17 mouse cellular contexts compared by ENCODE assay signal in genomic region chr4:57622816-57623215, GRCm38 (mm10). TPM values are rescaled to one million over a fixed set of nuclear protein-coding genes. Genes with fewer than 3 reads are reported as not detected.
DNase-seq lines count a peak whose midpoint lies in the region; ATAC-seq and TF ChIP-seq lines count a peak whose summit lies in the region.
"Had no signal": no experiment of that assay in that cellular context is flagged by ENCODE, and none has a peak within 500 bp of the region (broad histone marks: within the 10 kb centered on the region; RNA-seq: fewer than 3 reads in every experiment).

No protein-coding gene starts in this region.

- H3ac ChIP-seq in myocyte (ENCODE audit: control insufficient read depth, insufficient read length) = no peak overlapping the region

- no peak overlapping the region for H3K9ac ChIP-seq in heart, embryonic 15.5 days
- no peak overlapping the region for H3K9ac ChIP-seq in forebrain, embryonic 13.5 days
- H3K9ac ChIP-seq: hindbrain, embryonic 15.5 days; liver, embryonic 12.5 days; lung, embryonic 15.5 days had no signal

- H3K79me2 ChIP-seq in myocyte (ENCODE audit: control insufficient read depth, insufficient read depth) = peaks cover 94% of the 10 kb centered on the region

- H3K27me3 ChIP-seq in heart, embryonic 10.5 days (ENCODE audit: insufficient read depth, poor library complexity, severe bottlenecking) = no peaks in the 10 kb centered on the region
- no peaks in the 10 kb centered on the region for H3K27me3 ChIP-seq in heart, embryonic 15.5 days
- H3K27me3 ChIP-seq in myocyte (ENCODE audit: control insufficient read depth, insufficient read depth, insufficient read length) = no peaks in the 10 kb centered on the region
- no peaks in the 10 kb centered on the region for H3K27me3 ChIP-seq in forebrain, embryonic 13.5 days
- H3K27me3 ChIP-seq: hindbrain, embryonic 15.5 days; liver, embryonic 12.5 days; lung, embryonic 15.5 days had no signal

- H3K4me3 ChIP-seq in heart, embryonic 10.5 days = no peak overlapping the region
- H3K4me3 ChIP-seq in heart, embryonic 15.5 days = no peak overlapping the region
- no peak overlapping the region for H3K4me3 ChIP-seq in myocyte
- no peak overlapping the region for H3K4me3 ChIP-seq in forebrain, embryonic 13.5 days
- H3K4me3 ChIP-seq: erythroblast, embryonic 14.5 days; hindbrain, embryonic 15.5 days; limb, embryonic 10.5 days; liver, embryonic 12.5 days; lung, embryonic 15.5 days had no signal

- TF ChIP-seq POLR2A in myocyte (IDR thresholded peaks at IDR 0.05; ENCODE audit: insufficient read length, low read depth) = no peak

- H3K4me2 ChIP-seq in heart, embryonic 15.5 days = peak overlapping the region; percentile 39
- H3K4me2 ChIP-seq in myocyte (ENCODE audit: low read depth) = peak overlapping the region; percentile 54
- no peak overlapping the region for H3K4me2 ChIP-seq in forebrain, embryonic 13.5 days
- H3K4me2 ChIP-seq: hindbrain, embryonic 15.5 days; liver, embryonic 12.5 days; lung, embryonic 15.5 days had no signal

- ATAC-seq in heart, embryonic 15.5 days (replicated peaks; ENCODE audit: insufficient number of reproducible peaks, insufficient read depth, low FRiP score, low read depth) = peak; percentile 79; the same call in 1 of the 2 replicates
- no peak for ATAC-seq in forebrain, embryonic 13.5 days
- ATAC-seq: liver, embryonic 12.5 days had no signal

- intact Hi-C loops in left cerebral cortex, postnatal 10 days (cut with DNase I) = no loop called here

- peak; percentile 46 for DNase-seq in left cerebral cortex, adult 11 months (ENCODE audit: low spot score)
- no peak for DNase-seq in left cerebral cortex, postnatal 10 days (ENCODE audit: extremely low spot score in 1 of 2, low spot score in 2 of 2)
- no peak for DNase-seq in heart, embryonic 10.5 days (ENCODE audit: low spot score)
- DNase-seq in kidney, postnatal 4 days = no peak
- DNase-seq: cerebellum, postnatal 14 days; gastrocnemius, postnatal 36 days; kidney, adult 11 months; midbrain, embryonic 14.5 days had no signal

- 51% methylated on average over 7 of the region's 7 CpGs for WGBS in heart, embryonic 10.5 days
- WGBS in heart, embryonic 15.5 days = 35% methylated on average over 7 of the region's 7 CpGs
- 81% methylated on average over 7 of the region's 7 CpGs for WGBS in forebrain, embryonic 13.5 days

- H3K27ac ChIP-seq in heart, embryonic 10.5 days = peak overlapping the region; percentile 10; the same call in 1 of the 2 replicates
- peak overlapping the region; percentile 86 for H3K27ac ChIP-seq in heart, embryonic 15.5 days
- no peak overlapping the region for H3K27ac ChIP-seq in forebrain, embryonic 13.5 days
- H3K27ac ChIP-seq: hindbrain, embryonic 15.5 days; limb, embryonic 10.5 days; liver, embryonic 12.5 days; lung, embryonic 15.5 days had no signal

- peaks cover 24% of the 10 kb centered on the region for H3K4me1 ChIP-seq in heart, embryonic 10.5 days
- H3K4me1 ChIP-seq in heart, embryonic 15.5 days (replicated peaks) = peaks cover 37% of the 10 kb centered on the region
- no peaks in the 10 kb centered on the region for H3K4me1 ChIP-seq in forebrain, embryonic 13.5 days
- H3K4me1 ChIP-seq: hindbrain, embryonic 15.5 days; liver, embryonic 12.5 days; lung, embryonic 15.5 days had no signal

- no peaks in the 10 kb centered on the region for H3K9me3 ChIP-seq in heart, embryonic 10.5 days
- H3K9me3 ChIP-seq in heart, embryonic 15.5 days (replicated peaks) = no peaks in the 10 kb centered on the region
- peaks cover 4% of the 10 kb centered on the region; the same call in 1 of the 2 replicates for H3K9me3 ChIP-seq in forebrain, embryonic 13.5 days (replicated peaks)
- H3K9me3 ChIP-seq: hindbrain, embryonic 15.5 days; limb, embryonic 10.5 days; liver, embryonic 12.5 days; lung, embryonic 15.5 days had no signal

- H3K36me3 ChIP-seq in heart, embryonic 10.5 days = peaks cover 9% of the 10 kb centered on the region; the same call in 1 of the 2 replicates
- no peaks in the 10 kb centered on the region; the same call in 1 of the 2 replicates for H3K36me3 ChIP-seq in heart, embryonic 15.5 days
- peaks cover 12% of the 10 kb centered on the region for H3K36me3 ChIP-seq in myocyte (ENCODE audit: control insufficient read depth, insufficient read depth)
- no peaks in the 10 kb centered on the region for H3K36me3 ChIP-seq in forebrain, embryonic 13.5 days (ENCODE audit: poor library complexity, severe bottlenecking)
- H3K36me3 ChIP-seq: hindbrain, embryonic 15.5 days; liver, embryonic 12.5 days; lung, embryonic 15.5 days had no signal

TF ChIP-seq in myocyte, 11 proteins besides CTCF, POLR2A, EP300 and RAD21:
- TF ChIP-seq REST (IDR thresholded peaks at IDR 0.05; ENCODE audit: insufficient read depth, insufficient read length) = no peak
- TF ChIP-seq MYOD1 (IDR thresholded peaks at IDR 0.05; ENCODE audit: control insufficient read depth in 1 of 3, insufficient read length in 2 of 3, low read depth in 2 of 3) = no peak
- TF ChIP-seq E2F4 (IDR thresholded peaks at IDR 0.05; ENCODE audit: insufficient read depth) = no peak
- TF ChIP-seq CEBPB (IDR thresholded peaks at IDR 0.05; ENCODE audit: insufficient read depth, poor library complexity, severe bottlenecking) = no peak
- no peak for TF ChIP-seq SRF (IDR thresholded peaks at IDR 0.05; ENCODE audit: control insufficient read depth, insufficient read length, low read depth)
- TF ChIP-seq TCF12 (IDR thresholded peaks at IDR 0.05; ENCODE audit: insufficient read depth, poor library complexity, severe bottlenecking) = no peak
- no peak for TF ChIP-seq TCF3 (IDR thresholded peaks at IDR 0.05; ENCODE audit: insufficient read length, low read depth)
- TF ChIP-seq MYOG (IDR thresholded peaks at IDR 0.05; ENCODE audit: control insufficient read depth in 1 of 3, insufficient read depth in 1 of 3, insufficient read length in 2 of 3, low read depth in 2 of 3) = no peak
- no peak for TF ChIP-seq USF1 (IDR thresholded peaks at IDR 0.05; ENCODE audit: low read depth)
- no peak for TF ChIP-seq POLR2AphosphoS2 (IDR thresholded peaks at IDR 0.05; ENCODE audit: insufficient read length, low read depth)
- no peak for TF ChIP-seq MAX (IDR thresholded peaks at IDR 0.05; ENCODE audit: low read depth)

RNA-seq across cellular contexts. Expression of gene Pakap, which starts 54.8 kb away (rescaled TPM):
- total RNA-seq in left cerebral cortex, postnatal 10 days (2021) = 10 to 100 TPM; 19.1 to 20.7 TPM
- 53.0 and 72.5 TPM in 2 replicates for polyA plus RNA-seq in heart, embryonic 10.5 days (2016; fragmentation: Nextera tagmentation; extraction: Ambion mirVana)
- polyA plus RNA-seq in heart, embryonic 15.5 days (2015; fragmentation: Nextera tagmentation; extraction: Ambion mirVana) = 57.1 and 57.8 TPM in 2 replicates
- polyA plus RNA-seq in myocyte (2012; fragmentation: generic; extraction: Trizol) = 6.5 TPM
- 4.5 and 4.7 TPM in 2 replicates for polyA plus RNA-seq in forebrain, embryonic 13.5 days (2015; fragmentation: Nextera tagmentation; extraction: Ambion mirVana)
- total RNA-seq: megakaryocyte progenitor cell, adult 5-6 weeks had no signal
- polyA plus RNA-seq: erythroblast, embryonic 14.5 days had no signal
